Mouse (Mus musculus): ENCODE data around the gene C1ra.
"Not testable (repeated sequence)": the region's sequence is repeated elsewhere in the genome, so short reads cannot be mapped to it uniquely, and the experiment has no call there.

The C1ra gene

GRCm38 (mm10) chr6:124485414-124486144 lies 26.6 kb upstream of the C1ra start:
- DNase-seq, result peak in 1 of 2 experiments; percentile 38

GRCm38 (mm10) chr6:124487509-124487908 lies 24.7 kb upstream of the C1ra start:
- DNase-seq, result no peak

GRCm38 (mm10) chr6:124488952-124489351 lies 23.3 kb upstream of the C1ra start:
- DNase-seq, result no peak

GRCm38 (mm10) chr6:124491427-124491826 lies 20.8 kb upstream of the C1ra start:
- no peak for DNase-seq

DNA sequence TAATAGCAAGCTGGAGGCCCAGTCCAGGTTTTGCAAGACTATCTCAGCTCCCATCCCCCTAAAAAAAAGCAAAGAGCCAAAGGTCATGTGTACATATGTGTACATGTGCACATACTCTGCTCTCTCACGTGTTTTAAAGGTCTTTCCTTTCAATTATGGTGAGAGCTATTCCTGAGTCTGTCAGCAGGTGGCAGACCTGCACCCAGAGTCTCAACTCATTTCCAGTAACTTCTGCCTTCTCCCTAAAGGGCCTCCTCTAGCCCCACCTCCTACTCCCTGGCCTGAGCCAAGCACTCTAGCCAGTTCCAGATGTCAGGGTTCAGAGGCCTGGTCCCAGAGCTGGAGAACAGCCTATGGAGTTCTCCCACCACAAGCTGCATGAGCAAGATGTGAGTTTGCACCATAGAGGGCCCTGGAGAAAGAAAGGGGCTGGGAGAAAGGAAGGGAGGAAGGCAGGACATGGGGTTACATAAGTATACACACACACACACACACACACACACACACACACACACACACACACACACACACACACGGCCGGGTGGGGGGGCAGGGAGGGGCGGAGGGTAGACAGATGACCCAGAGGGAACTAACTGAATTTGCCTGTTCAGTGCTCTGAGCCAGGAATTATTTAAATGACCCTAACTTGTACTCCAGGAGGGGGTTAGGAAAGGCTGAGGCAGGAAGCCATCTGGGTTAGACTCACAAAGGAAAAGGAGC lies 19.2 kb upstream of the C1ra start, which contains the start of gene C1rl:
TSS of gene C1rl (plus strand) at position 272 of the 720 bp plus-strand sequence.
- DNase-seq, result peak; percentile 71 to 82

DNA sequence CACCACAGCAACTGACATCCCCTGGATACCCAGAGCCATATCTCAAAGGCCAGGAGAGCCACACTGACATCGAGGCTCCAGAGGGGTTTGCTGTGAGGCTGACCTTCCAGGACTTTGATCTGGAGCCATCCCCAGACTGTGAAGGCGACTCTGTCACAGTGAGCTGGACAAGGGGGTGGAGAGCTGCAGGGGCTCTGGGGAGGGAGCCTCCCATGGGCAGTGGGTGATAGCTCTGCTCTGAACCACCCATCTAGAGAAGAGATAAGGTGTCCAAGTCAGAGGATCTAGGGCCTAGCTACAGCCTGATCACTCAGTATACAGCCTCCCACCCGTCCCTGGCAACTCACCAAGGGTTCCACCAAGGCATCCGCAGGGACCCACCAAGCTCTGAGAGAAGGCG lies 18.3 kb upstream of the C1ra start:
- DNase-seq, result no peak

DNA sequence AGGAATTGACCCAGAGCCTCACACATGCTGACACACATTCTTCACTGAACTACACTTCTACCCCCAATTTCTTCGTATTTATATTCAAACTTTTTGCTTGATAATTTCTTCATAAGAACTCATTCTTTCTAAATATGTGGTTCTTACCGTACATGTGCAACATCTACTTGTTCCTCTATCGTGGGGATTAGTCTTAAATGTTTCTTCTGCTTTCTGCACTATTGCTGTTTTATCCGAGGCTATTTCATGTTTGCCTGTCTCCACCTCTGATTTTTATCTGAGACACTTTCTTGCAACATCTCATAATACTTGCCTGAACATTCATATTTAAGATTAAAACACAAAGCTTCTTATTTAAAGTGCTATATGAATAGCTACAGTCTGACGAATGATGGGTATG lies 16.2 kb upstream of the C1ra start:
- no peak for DNase-seq

- no peak for DNase-seq
Measured at GRCm38 (mm10) chr6:124499914-124500566, 12.2 kb upstream of the C1ra start.

DNA sequence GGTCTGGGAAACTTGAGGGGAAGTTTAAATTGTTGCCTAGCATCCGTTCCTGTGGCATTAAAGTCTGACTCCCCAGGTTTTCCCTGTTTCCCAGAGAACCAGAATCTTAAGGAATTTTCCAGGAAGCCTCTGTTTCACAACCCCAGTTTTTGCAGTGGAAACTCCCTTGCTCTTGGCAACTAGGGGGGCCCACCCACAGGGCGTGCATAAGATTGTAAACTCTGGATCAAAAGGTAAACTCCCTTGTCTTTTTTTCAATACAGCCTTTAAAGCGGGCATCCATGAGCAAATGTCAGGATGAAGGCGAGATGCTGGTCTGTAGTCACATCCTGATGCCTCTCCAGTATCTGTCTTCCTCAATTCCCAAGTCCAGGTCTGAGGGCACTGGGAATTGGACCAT lies 10.7 kb upstream of the C1ra start:
- no peak for DNase-seq

DNA sequence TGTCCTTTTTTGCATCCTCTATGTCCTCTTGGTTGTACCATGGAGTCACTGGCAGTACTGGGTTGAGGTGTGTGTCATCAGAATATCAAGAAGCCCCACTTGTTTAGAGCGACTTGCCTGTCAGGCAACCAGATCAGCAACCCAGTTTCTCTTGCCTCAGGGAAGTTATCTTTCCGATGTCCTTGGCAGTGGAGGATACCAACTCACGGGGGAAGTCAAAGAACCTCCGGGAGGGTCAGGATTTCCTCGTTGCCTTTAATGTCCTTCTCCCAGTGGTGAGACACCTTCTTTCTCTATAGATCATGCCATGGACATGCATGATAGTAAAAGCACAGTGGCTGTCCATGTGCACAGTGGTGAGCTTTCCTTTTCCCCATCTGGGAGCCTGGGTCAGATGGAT lies 10.2 kb upstream of the C1ra start:
- DNase-seq, result no peak

GRCm38 (mm10) chr6:124505028-124505427 lies 7.2 kb upstream of the C1ra start:
- DNase-seq, result no peak

- peak; percentile 20 to 63 for DNase-seq
Measured at GRCm38 (mm10) chr6:124506991-124507390, 5.2 kb upstream of the C1ra start.

DNA sequence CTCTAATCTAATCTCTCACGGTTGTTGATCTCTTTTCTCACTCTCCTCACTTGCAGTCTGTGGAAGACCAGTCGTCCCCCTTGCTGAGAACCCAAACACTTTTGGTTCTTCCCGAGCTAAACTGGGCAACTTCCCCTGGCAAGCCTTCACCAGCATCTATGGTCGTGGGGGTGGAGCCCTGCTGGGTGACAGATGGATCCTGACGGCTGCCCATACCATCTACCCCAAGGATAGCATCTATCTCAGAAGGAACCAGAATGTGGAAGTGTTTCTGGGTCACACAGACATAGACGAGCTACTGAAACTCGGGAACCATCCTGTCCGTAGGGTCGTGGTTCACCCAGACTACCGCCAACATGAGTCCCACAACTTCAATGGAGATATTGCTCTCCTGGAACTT lies 3.9 kb upstream of the C1ra start:
- peak; percentile 75 to 80 for DNase-seq

DNA sequence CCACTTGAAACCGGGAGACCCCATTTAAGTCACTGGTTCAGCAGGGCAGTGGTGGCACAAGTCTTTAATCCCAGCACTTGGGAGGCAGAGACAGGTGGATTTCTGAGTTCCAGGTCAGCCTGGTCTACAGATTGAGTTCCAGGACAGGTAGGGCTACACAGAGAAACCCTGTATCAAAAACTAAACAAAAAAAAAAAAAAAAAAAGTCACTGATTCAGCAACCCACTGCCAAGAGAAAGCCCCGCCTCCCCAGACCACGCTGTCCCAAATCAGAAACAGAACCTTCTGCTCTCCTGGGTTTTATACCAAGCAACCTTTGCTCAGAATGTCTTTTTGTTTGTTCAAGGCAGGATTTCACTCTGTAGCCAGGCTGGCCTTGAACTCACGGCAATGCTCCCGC lies 3.0 kb upstream of the C1ra start:
- DNase-seq, result not testable (repeated sequence)

- DNase-seq, result no peak
Measured at GRCm38 (mm10) chr6:124511936-124512335, 269 bp upstream of the C1ra start.

GRCm38 (mm10) chr6:124517733-124518132 lies 5.5 kb downstream of the C1ra start:
- DNase-seq, result not testable (repeated sequence)

DNA sequence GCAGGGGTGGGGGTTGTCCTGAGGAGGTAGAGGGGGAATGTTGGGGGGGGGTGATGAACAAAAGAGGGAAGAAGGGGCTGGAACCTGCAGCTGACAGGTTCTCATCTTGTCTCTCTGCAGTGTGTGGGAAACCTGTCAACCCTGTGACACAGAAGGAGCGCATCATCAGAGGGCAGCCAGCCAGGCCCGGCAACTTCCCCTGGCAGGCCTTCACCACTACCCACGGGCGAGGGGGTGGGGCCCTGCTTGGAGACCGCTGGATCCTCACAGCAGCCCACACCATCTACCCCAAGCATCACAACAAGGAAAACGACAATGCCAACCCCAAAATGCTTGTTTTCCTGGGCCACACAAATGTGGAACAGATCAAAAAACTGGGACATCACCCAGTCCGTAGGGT lies 9.9 kb downstream of the C1ra start:
- peak; percentile 19 to 51 for DNase-seq

DNA sequence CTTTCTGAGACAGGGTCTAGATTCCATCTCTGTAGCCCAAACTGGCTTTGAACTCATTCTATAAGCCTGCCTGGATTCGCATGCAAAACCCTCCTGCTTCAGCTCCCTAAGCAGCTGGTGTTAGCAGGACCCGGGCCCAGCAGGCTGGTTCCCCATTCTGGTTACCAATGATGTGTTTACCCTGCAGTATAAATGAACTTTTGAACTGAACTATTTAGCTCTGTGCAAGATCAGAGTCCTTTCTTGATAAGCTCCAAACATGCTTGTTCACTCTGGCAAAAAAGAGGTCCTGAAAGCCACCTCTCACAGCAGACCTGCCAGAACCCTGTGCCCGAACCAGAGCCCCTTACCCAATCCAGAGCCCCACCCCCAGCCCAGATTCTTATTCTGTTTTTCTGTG lies 15.7 kb downstream of the C1ra start:
- DNase-seq, result no peak

- DNase-seq, result no peak
Measured at GRCm38 (mm10) chr6:124531077-124531476, 18.9 kb downstream of the C1ra start.

DNA sequence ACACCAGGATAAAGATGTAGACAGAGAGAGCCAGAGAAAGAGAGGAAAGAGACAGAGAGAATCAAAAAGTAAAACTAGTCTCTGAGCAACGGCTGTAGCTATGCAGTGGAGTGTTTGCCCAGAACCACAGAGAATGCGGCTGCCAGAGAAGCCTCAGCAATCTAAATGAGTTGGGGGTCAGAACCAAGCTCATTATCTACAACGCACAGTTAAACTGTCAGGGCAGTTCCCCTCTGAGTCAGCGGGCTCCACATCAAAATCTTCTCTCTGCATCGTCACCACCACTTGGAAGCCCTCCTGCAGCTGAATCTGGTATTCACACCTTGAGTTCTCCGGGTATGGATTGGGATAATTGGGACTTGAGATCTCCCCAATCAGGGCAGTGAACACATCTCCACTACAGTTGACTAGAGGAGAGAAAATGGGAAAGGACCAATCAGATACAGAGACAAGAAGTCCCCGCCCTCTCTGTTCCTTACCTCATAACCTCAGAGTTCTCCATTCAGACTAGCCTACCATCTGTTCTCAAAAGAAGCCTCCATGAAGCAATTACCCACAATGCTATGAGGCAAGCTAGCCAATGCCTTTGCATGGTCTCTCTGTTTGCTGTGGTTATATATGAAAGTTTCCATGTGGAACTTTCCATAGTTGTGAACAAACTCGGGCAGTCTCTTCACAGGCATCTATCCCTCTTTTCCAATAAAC lies 24.1 kb downstream of the C1ra start:
- DNase-seq, result not testable (repeated sequence)

DNA sequence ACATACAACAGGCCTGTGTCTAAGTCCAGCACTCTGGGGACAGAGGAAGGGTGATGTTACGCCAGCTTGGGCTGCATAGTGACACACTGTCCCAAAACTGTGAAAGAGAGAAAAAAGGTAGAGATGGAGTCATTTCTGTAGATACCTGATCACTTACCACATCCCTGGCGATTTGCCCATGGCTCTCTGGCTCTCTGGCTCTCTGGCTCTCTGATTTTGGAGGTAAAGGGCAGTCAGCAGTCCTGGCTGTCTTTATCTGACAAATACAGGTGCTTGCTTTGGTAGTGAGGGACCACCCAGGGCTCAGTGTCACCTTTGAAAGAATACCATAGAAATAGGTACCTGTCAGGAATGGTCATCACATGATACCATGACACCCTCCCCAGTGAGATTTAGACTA lies 29.0 kb downstream of the C1ra start:
- not testable (repeated sequence) for DNase-seq

- DNase-seq, result peak; percentile 29 to 70
Measured at GRCm38 (mm10) chr6:124542284-124542683, 30.1 kb downstream of the C1ra start, which contains the start of gene C1s1. Gene C1s1, minus strand, starts transcription at chr6:124542359.

DNA sequence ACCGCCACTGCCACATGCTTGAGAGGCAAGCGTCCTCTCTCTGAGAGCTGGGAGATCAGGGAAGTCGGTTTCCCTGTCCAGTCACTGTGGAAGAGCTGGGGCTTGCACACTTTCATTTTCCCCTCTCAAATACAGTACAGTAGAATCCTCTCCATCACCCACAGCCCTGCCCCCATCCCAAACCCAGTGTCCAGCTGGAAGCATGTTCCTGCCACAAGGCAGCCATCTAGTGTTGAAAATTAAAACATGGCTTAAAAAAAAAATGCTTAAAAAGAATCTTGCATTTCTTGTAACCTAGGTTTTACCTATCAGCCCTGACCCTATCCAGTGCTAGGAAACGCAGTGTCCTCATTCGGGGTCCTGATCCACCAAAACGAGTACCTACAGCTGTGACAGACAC lies 32.3 kb downstream of the C1ra start:
- DNase-seq, result peak in 1 of 2 experiments; percentile 19

Data from cerebellum, postnatal 25 days (tissue).